Mouse (Mus musculus) forebrain, embryonic 11.5 days (tissue): Measurements from ENCODE around the gene Whamm. TPM values are rescaled to one million over a fixed set of nuclear protein-coding genes. Genes with fewer than 3 reads are reported as not detected.

Experiments
- ATAC-seq: fragments of 200-750 bp; cut with Nextera tagmentation; replicated peaks from 2 replicates; pipeline ENCODE4 v1.8.0; 2017; ENCODE audit warnings: moderate TSS enrichment; ENCODE audit not compliant: low FRiP score
- DNase-seq: peaks from one replicate; pipeline ENCODE4 v3.0.0-alpha.2; 2017; ENCODE audit warnings: low spot score
- H3K27ac ChIP-seq: fragments of 300-500 bp; sonication (generic); 2 replicates; pipeline ENCODE4 v1.5.1; 2014; ENCODE audit warnings: low read depth, low read length
- H3K27me3 ChIP-seq: fragments of 300-500 bp; sonication (generic); 2 replicates; pipeline ENCODE4 v1.6.1; 2014; ENCODE audit warnings: mild to moderate bottlenecking, low read length, mixed read lengths; ENCODE audit not compliant: control insufficient read depth, insufficient read depth
- H3K36me3 ChIP-seq: fragments of 300-500 bp; sonication (generic); 2 replicates; pipeline ENCODE4 v1.6.1; 2014; ENCODE audit warnings: mild to moderate bottlenecking, low read length, moderate library complexity, mixed read lengths; ENCODE audit not compliant: control insufficient read depth, insufficient read depth
- H3K4me1 ChIP-seq: fragments of 300-500 bp; sonication (generic); replicated peaks from 2 replicates; pipeline ENCODE4 v1.6.1; 2014; ENCODE audit warnings: low read length, mixed read lengths; ENCODE audit not compliant: control insufficient read depth, insufficient read depth
- H3K4me2 ChIP-seq: fragments of 300-500 bp; sonication (generic); 2 replicates; pipeline ENCODE4 v1.6.1; 2014; ENCODE audit warnings: low read depth, mild to moderate bottlenecking, low read length, moderate library complexity, mixed read lengths; ENCODE audit not compliant: severe bottlenecking
- H3K4me3 ChIP-seq: fragments of 300-500 bp; sonication (generic); 2 replicates; pipeline ENCODE4 v1.5.1; 2014; ENCODE audit warnings: low read depth, low read length
- H3K9ac ChIP-seq: fragments of 300-500 bp; sonication (generic); 2 replicates; pipeline ENCODE4 v1.6.1; 2014; ENCODE audit warnings: low read length
- H3K9me3 ChIP-seq: fragments of 300-500 bp; sonication (generic); 2 replicates; pipeline ENCODE4 v1.6.1; 2016; ENCODE audit warnings: low read length, mixed read lengths; ENCODE audit not compliant: control insufficient read depth
- WGBS: fragments of 180-500 bp; shearing (Covaris S2); extraction: QIAGEN DNeasy Blood & Tissue Kit; methylation state at CpG from one replicate; pipeline ENCODE4 v1.1.7; 2014; 5-methylcytosine and 5-hydroxymethylcytosine counted together
- polyA plus RNA-seq: library from polyadenylated mRNA; unstranded; fragments of >200 nt; fragmentation: Nextera tagmentation; extraction: Ambion mirVana; gene quantifications from 2 replicates; pipeline ENCODE4 v1.2.1, GENCODE M21; 2014

Whamm gene
- polyA plus RNA-seq, 1 experiment from 2014 or later = 5.3 TPM

DNA sequence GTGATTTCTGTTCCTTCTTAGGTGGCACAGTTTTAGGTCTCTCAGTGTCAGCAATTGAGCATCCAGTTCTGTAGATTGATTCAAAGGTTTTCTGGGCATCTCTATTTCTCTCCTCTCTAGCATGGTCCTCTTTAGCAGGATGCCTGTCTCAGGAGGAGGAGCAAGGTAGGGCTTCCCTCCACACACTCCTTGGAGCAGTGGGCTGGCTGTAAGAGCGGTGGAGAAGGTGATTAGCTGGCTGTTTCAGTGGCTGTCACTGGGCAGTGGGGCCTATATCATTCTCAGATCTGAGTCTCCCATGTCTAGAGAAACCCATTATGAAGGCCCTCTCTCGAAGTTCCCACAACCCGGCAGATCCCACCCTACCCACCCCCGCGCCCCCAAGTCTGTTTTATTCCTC, 3.7 kb upstream of the Whamm start:
- Histone ChIP-seq H3K9me3 (no peaks in the 10 kb centered on the region), H3K27ac (no peak overlapping the region), H3K4me2 (no peak overlapping the region), H3K27me3 (no peaks in the 10 kb centered on the region), H3K4me1 (no peaks in the 10 kb centered on the region), H3K9ac (no peak overlapping the region), H3K36me3 (no peaks in the 10 kb centered on the region), H3K4me3 (no peak overlapping the region)
- ATAC-seq = no peak
- no peak for DNase-seq
- WGBS = 87% methylated on average over 5 of the region's 5 CpGs

- no peaks in the 10 kb centered on the region for H3K4me1 ChIP-seq
- H3K9ac ChIP-seq = no peak overlapping the region
- H3K4me2 ChIP-seq = no peak overlapping the region
- DNase-seq (no peak), ATAC-seq (no peak)
- no peaks in the 10 kb centered on the region for H3K36me3 ChIP-seq
- H3K27me3 ChIP-seq = no peaks in the 10 kb centered on the region
- H3K4me3 ChIP-seq = no peak overlapping the region
- H3K27ac ChIP-seq = no peak overlapping the region
- no peaks in the 10 kb centered on the region for H3K9me3 ChIP-seq
- WGBS = 88% methylated on average over 1 of the region's 1 CpGs
These were observed 1.2 kb upstream of the Whamm start for GRCm38 (mm10) chr7:81569851-81570250.

GRCm38 (mm10) chr7:81570271-81570670, 795 bp upstream of the Whamm start:
- Histone ChIP-seq H3K4me1 (no peaks in the 10 kb centered on the region), H3K9me3 (no peaks in the 10 kb centered on the region), H3K4me2 (no peak overlapping the region), H3K36me3 (no peaks in the 10 kb centered on the region), H3K27ac (no peak overlapping the region), H3K4me3 (no peak overlapping the region), H3K27me3 (no peaks in the 10 kb centered on the region), H3K9ac (no peak overlapping the region)
- ATAC-seq (no peak), DNase-seq (no peak)
- WGBS = 87% methylated on average over 3 of the region's 3 CpGs

DNA sequence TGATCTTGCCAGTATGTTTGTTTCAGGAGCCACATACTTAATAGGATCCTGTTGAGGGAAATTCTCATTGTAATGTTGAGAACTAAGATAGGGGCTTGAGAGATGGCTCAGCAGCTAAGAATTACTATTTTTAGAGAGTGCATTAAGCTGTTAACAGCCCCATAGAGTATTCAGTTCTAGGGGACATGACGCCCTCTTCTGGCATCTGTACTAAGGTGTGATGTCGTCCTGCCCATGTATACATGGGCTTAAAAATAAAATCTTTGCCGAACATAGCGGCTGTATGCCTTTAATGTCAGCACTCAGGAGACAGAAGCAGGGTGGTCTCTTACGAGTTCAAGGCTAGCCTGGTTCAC, 336 bp upstream of the Whamm start:
- no peaks in the 10 kb centered on the region for H3K36me3 ChIP-seq
- no peaks in the 10 kb centered on the region for H3K9me3 ChIP-seq
- WGBS = 2% methylated on average over 5 of the region's 5 CpGs
- no peak for ATAC-seq
- H3K9ac ChIP-seq = no peak overlapping the region
- H3K27me3 ChIP-seq = no peaks in the 10 kb centered on the region
- H3K27ac ChIP-seq = no peak overlapping the region
- DNase-seq = no peak
- no peaks in the 10 kb centered on the region for H3K4me1 ChIP-seq
- peak overlapping the region; percentile 80 for H3K4me3 ChIP-seq
- peak overlapping the region; percentile 80; the same call in 1 of the 2 replicates for H3K4me2 ChIP-seq

GRCm38 (mm10) chr7:81571941-81572441, 925 bp downstream of the Whamm start:
- H3K4me1 ChIP-seq = no peaks in the 10 kb centered on the region
- peak overlapping the region; percentile 85 for H3K9ac ChIP-seq
- ATAC-seq (no peak), DNase-seq (no peak)
- peak overlapping the region; percentile 84 for H3K27ac ChIP-seq
- H3K4me2 ChIP-seq = peak overlapping the region; percentile 80
- no peaks in the 10 kb centered on the region for H3K9me3 ChIP-seq
- H3K27me3 ChIP-seq = no peaks in the 10 kb centered on the region
- WGBS = 21% methylated on average over 15 of the region's 15 CpGs
- H3K4me3 ChIP-seq = peak overlapping the region; percentile 80
- no peaks in the 10 kb centered on the region; the same call in 1 of the 2 replicates for H3K36me3 ChIP-seq

GRCm38 (mm10) chr7:81572610-81573268, 1.7 kb downstream of the Whamm start:
- DNase-seq = no peak

DNA sequence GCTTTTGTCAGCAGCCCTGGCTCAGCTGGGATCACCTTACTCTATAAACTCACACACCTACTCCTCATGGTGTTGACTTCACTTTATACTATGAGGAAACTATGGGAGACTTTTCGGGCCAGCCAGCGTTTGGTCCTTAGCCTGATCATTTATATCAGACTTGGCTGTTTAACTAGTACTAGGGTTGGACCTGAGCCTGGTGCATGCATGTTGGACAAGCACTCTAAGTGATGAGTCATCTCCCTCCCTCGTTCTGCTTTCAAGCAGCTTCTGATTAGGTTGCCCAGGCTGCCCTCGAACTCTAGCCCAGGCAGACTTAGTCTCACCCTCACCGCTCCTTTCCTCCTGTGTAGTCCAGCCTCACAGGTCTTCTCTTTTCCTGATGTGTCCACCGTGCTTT, 2.3 kb downstream of the Whamm start:
- Histone ChIP-seq H3K4me2 (no peak overlapping the region), H3K27ac (no peak overlapping the region), H3K9ac (no peak overlapping the region), H3K4me3 (no peak overlapping the region), H3K4me1 (no peaks in the 10 kb centered on the region), H3K36me3 (no peaks in the 10 kb centered on the region; the same call in 1 of the 2 replicates), H3K9me3 (no peaks in the 10 kb centered on the region), H3K27me3 (no peaks in the 10 kb centered on the region)
- WGBS = 94% methylated on average over 6 of the region's 6 CpGs
- ATAC-seq (no peak), DNase-seq (no peak)

More at GRCm38 (mm10) chr7:81572610-81573268, 1.7 kb downstream of the Whamm start:
- H3K4me3 ChIP-seq = no peak overlapping the region
- no peak overlapping the region for H3K27ac ChIP-seq
- no peaks in the 10 kb centered on the region; the same call in 1 of the 2 replicates for H3K36me3 ChIP-seq
- H3K9me3 ChIP-seq = no peaks in the 10 kb centered on the region
- no peak overlapping the region for H3K9ac ChIP-seq
- 83% methylated on average over 6 of the region's 6 CpGs for WGBS
- peak overlapping the region; percentile 11; the same call in 1 of the 2 replicates for H3K4me2 ChIP-seq
- H3K27me3 ChIP-seq = no peaks in the 10 kb centered on the region
- ATAC-seq = no peak
- H3K4me1 ChIP-seq = no peaks in the 10 kb centered on the region

GRCm38 (mm10) chr7:81573821-81574220, 2.8 kb downstream of the Whamm start:
- ATAC-seq (no peak), DNase-seq (no peak)
- no peaks in the 10 kb centered on the region for H3K27me3 ChIP-seq
- H3K36me3 ChIP-seq = no peaks in the 10 kb centered on the region; the same call in 1 of the 2 replicates
- H3K9me3 ChIP-seq = no peaks in the 10 kb centered on the region
- H3K4me3 ChIP-seq = no peak overlapping the region
- no peak overlapping the region for H3K4me2 ChIP-seq
- no peaks in the 10 kb centered on the region for H3K4me1 ChIP-seq
- H3K27ac ChIP-seq = no peak overlapping the region
- WGBS = 95% methylated on average over 9 of the region's 9 CpGs
- H3K9ac ChIP-seq = no peak overlapping the region

- H3K4me3 ChIP-seq = no peak overlapping the region
- no peaks in the 10 kb centered on the region for H3K4me1 ChIP-seq
- H3K9ac ChIP-seq = no peak overlapping the region
- ATAC-seq = no peak
- H3K27me3 ChIP-seq = no peaks in the 10 kb centered on the region
- H3K36me3 ChIP-seq = no peaks in the 10 kb centered on the region; the same call in 1 of the 2 replicates
- DNase-seq = no peak
- no peaks in the 10 kb centered on the region for H3K9me3 ChIP-seq
- WGBS = 95% methylated on average over 10 of the region's 10 CpGs
- H3K27ac ChIP-seq = no peak overlapping the region
- H3K4me2 ChIP-seq = no peak overlapping the region
These were observed 4.5 kb downstream of the Whamm start for GRCm38 (mm10) chr7:81575606-81576005.
